Mouse (Mus musculus) gastrocnemius, adult 8-10 months (tissue): ENCODE data around the gene Mri1. TPM values are rescaled to one million over a fixed set of nuclear protein-coding genes. Genes with fewer than 3 reads are reported as not detected.

Source experiments
- DNase-seq, 2 experiments: peaks; one replicate each; pipeline ENCODE4 v3.0.0; 2022; ENCODE audit warnings: low spot score in 2 of 2
- total RNA-seq, 4 experiments: library from RNA; stranded (reverse); gene quantifications; 2 replicates each; pipeline ENCODE4 v1.2.4; 2022

The Mri1 gene
- total RNA-seq, 4 experiments from 2014 or later: 13.3 to 18.8 (median 16.4) TPM

DNA sequence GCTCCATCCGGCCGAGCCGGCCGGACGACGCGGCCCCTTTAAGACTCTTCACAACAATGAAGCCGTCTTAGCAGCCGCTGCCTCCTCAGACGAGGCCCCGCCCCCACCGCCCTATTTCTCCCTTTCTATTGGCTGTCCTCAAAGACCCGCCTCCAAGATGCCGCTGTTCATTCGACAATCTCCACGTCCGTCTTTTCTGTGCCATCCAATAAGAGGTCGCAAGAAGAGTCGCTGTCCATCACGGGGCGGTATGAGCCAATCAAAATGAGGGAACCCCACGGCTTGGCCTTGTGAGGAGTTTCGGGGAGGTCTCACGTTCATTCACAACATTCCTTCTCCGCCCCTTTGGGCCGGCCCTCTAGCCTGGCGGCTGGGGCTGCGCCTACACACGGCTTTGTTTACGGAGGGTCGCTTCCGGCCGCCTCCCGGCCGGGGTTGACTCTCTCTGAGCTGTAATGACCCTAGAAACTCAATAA is 20.1 kb downstream of the Mri1 start, which contains the start of gene Zswim4:
Gene Zswim4, minus strand, starts transcription at position 58 of the 476 bp plus-strand sequence.
- peak; percentile 98 for DNase-seq

- DNase-seq: no peak
Observed at GRCm38 (mm10) chr8:84236410-84236997, 20.6 kb downstream of the Mri1 start.

GRCm38 (mm10) chr8:84235746-84236409 is 21.2 kb downstream of the Mri1 start:
- DNase-seq: no peak

- no peak for DNase-seq
Observed at GRCm38 (mm10) chr8:84233055-84233454, 24.1 kb downstream of the Mri1 start.

DNA sequence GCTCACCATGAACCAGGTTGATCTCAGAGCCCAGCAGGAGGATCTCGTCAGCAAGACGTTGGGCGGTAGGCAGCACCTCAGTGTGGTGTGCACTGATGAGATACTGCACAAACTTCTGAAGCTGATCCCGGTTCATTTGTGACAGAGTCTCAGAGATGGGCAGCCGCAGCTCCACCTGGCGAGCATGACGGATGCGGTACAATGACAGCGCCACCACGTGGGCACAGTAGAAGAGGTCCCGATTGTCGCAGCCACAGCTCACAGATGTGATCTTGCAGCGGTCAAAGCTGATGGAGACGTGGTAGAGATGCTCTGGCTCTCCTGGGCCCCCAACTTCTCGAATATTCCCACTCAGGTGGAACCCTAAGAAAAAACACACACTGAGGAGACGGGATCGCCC is 26.4 kb downstream of the Mri1 start:
- no peak for DNase-seq

DNA sequence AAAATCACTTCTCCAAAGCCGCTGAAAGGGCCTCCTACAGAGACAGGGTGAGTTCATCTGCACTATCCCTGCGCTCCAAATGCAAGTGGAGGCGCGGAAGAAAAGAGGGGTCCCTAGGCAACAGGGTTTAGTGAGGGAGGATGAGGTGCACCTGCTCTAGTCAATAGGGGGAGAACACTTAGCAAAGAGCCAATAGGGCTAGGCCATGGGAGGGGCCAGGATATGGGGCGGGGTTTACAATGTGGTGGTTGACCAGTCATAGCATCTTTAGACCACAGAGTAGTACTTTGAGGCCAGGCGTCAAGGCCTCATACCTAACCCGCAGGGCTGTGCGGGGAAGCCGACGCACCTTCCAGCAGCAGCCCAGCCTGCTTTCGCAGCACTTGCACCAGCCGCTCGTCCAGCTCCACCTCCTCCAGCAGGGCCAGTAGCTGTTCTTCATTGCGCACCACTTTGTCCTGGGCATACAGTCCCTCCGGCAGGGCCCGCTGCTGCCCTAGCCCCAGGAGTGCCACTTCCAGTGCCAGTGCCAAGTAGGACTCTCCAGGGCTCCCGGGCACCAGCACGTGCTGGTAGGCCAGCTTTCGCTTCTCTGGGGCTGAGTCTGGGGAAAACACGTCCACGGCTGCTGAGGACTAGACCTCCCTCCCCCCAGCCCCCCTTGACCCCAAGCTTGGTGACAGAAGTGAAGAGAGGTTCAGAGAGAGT is 33.6 kb downstream of the Mri1 start:
- no peak for DNase-seq

- no peak for DNase-seq
Observed at GRCm38 (mm10) chr8:84222566-84223165, 34.5 kb downstream of the Mri1 start.

DNA sequence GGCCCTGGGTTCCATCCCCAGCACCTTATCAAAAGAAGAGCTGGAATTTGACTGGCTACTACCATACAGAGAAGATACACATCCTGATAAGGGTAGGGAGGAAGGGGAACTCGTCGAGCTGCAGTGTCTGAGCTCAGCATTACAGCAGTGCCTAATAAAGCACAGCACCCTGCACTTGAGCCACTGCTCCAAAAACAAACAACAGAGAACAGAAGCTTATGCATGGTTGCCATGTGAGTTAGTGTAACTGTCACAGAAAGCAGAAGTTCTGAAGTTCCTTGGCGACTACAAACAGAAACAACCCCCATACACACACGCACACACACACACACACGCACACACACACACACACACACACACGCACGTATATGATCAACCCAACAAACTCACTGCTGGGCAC is 37.0 kb downstream of the Mri1 start:
- no peak for DNase-seq

DNA sequence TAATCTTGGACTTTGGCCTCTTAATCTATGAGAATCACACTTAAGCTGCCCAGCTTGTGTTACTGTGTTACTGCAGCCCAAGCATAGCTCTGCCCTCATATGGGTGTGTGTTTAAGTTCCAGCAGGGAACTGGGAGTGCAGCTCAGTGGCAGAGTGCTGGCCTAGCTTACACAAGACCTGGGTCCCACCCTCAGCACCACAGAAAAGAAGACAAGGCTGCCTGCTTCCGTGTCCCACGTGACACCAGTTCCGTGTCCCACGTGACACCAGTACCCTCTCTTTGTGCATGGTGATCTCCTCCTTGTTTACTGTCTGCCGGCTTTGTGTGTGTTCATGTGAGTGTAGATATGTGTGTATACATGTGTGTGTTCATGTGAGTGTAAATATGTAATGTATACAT is 39.0 kb downstream of the Mri1 start:
- no peak for DNase-seq

- no peak for DNase-seq
Observed at GRCm38 (mm10) chr8:84217206-84217605, 39.9 kb downstream of the Mri1 start.

GRCm38 (mm10) chr8:84213277-84213676 is 43.8 kb downstream of the Mri1 start:
- no peak for DNase-seq

GRCm38 (mm10) chr8:84211881-84212563 is 45.1 kb downstream of the Mri1 start:
- no peak for DNase-seq

DNA sequence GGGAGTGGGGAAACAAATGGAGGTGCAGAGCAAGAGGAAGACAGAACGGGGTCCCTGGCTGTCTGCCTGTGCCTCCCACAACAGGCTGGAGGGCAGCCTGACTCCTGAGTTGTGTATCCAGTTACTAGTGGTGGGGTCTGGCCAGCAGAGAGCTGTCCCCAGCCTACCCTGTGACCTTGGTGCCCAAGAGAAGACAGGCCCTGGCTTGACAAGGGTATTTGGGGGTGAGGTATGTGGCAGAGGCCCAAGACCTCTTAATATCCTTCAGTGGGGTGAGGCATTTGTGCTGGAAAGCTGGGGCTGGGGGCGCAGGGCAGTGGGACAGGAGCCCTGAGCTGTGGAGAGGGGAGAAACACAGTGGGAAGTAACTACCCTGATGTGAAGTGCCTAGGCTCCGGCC is 45.9 kb downstream of the Mri1 start:
- DNase-seq: no peak

DNA sequence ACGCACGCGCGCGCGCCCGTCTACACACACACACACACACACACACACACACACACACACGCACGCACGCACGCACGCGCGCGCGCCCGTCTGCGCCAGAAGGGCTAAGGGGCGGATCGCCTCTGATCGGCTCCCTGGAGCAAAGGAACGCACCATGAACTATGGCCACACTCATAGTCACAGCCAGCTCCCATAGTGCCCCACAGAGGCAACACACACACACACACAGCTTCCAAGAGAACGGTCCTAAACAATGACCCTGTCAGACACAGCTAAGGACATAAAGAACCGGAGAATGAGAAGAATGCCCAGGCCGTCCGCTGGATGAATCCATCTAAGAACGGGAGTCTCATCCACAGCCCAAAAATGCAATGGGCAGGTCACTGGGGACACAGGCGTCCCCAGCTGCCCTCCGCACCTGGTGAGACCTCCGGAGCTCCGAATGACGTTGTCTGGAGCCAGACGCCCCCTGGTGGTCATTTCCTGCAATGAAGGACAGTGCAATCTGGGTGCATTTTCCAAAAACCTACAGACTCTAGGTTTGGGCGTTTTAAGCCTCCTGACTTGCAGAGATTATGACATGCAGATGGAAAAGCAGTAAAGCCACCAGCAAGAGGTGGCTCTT is 46.8 kb downstream of the Mri1 start:
- peak; percentile 70 to 76 for DNase-seq

DNA sequence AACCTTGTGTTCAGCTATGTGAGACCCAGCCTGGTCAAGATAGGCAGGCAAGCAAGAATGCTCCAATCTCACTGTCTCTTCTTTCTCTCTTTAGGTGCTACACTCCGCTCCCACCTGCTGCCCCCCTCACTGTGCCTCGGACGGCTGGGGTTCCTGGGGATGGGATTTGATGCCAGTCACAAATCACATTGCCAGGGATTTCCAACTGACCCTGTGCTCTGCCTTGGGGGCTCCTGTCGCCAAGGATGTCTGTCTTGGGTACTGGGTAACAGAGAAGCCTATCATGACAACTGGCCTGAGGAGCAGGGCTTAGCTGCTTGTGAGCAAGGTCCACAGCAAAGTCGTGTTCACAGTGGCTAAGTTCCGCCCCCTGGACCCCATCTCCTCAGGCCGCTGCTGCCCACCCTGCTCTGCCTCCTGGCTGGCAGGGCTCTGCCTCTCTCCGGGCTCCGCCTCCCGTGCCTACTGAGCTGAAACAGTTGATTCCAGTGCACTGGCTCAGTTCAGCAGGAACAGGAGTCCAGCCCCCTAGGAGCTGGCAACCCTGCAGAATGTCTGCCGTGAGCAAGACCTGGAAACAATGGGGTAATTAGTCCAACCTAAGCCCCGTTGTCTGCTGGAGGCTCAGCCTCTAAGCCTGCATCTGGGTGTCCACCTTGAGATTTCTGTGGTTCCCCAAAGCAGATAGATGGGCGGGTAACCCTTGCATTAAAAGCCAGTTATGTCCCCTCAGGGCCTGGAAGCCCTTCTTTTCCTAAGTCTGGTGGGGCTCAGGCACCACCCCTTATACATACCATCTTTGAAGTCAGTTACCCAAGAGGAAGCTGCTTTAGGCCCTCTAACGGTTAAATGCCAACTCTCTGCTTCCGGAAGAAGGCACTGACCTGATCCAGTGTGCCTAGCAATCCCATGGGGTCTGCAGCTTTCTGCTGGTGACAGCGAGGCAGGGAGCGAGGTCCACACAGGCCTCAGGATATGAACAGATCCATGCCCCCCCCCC is 48.4 kb downstream of the Mri1 start:
- no peak for DNase-seq

DNA sequence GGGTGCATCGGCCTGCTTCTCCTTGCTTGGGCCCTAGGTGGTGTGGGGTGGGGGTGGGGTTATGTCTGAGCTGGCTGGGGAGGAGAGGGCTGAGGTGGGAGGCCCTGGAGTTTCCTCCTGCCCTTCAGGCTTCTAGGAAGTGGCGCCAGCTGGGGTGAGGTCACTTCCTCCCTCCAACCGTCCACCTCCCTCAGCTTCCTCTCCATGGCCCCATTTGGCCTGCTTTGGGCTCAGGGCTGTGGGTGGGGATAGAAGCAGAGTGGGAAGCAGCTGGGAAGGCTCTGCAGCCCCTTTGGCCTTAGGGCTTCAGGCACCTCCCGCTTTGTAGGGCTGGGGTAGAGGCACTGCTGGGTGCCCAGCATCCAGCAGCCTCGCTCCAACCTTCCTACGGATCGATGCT is 49.3 kb downstream of the Mri1 start:
- peak in 1 of 2 experiments; percentile 39 for DNase-seq

DNA sequence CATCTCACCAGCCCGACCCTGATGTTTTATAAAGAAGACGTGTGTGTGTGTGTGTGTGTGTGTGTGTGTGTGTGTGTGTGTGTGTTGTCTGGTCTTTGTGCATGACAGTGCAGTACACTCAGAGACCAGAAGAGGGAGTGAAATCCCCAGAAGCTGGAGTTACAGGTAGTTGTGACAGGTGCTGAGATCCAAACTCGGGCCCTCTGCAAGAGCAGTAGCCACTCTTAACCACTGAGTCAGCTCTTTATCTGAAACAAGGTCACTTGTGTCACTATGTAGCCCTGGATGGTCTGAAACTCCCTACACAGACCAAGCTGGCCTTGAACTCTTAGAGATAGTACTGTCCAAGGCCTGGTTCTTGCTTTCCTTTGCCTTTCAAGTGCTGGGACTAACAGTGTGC is 50.5 kb downstream of the Mri1 start:
- no peak for DNase-seq

- no peak for DNase-seq
Observed at GRCm38 (mm10) chr8:84205073-84205472, 52.1 kb downstream of the Mri1 start.

GRCm38 (mm10) chr8:84203975-84204772 is 53.0 kb downstream of the Mri1 start:
- DNase-seq: peak; percentile 68 to 75
